Comparison of ENCODE assay signal across 8 mouse cellular contexts in the genomic region with DNA sequence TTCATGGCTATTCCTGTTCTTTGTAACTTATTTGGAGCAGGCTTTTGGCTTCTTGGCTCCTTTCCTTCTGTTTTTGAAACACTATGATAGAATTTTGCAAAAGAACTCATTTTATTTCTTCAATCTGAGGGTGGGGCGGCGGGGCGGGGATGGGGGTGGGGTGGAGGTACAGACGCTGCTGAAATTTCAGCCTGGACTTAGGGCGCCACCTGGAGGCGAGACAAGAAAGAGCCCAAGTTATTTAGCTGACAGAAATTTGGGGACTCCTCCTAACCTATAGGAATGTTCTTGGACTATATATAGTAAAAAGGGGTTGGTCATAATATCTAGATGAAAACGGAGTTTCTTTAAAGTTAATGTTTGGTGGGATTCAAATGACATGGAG. TPM values are rescaled to one million over a fixed set of nuclear protein-coding genes. Genes with fewer than 3 reads are reported as not detected.
DNase-seq lines count a peak whose midpoint lies in the region; ATAC-seq and TF ChIP-seq lines count a peak whose summit lies in the region.

No protein-coding gene starts in this region.

- no peaks in the 10 kb centered on the region for H3K9me3 ChIP-seq in heart, embryonic 16.5 days (replicated peaks; ENCODE audit: control insufficient read depth, low read length)

- DNase-seq in B cell, adult 2 months: peak; percentile 72 to 73
- peak; percentile 86 for DNase-seq in adipocyte (ENCODE audit: low spot score)
- DNase-seq in embryo, embryonic 10.5 days (ENCODE audit: low spot score): peak; percentile 72
- peak; percentile 16 to 74 for DNase-seq in layer of hippocampus, adult 2 months (ENCODE audit: low spot score in 2 of 2)
- DNase-seq in lung, adult 2 months: peak; percentile 50
- peak; percentile 59 for DNase-seq in retina, postnatal 1 day
- DNase-seq in urinary bladder, adult 2 months (ENCODE audit: low spot score): peak; percentile 67

- H3K4me1 ChIP-seq in heart, embryonic 16.5 days (ENCODE audit: control insufficient read depth, insufficient read depth, low read length): no peaks in the 10 kb centered on the region; the same call in 1 of the 2 replicates
- peaks cover 2% of the 10 kb centered on the region; the same call in 1 of the 2 replicates for H3K4me1 ChIP-seq in lung, adult 2 months (ENCODE audit: control insufficient read depth, insufficient read depth, low read length)

- H3K4me2 ChIP-seq in heart, embryonic 16.5 days (ENCODE audit: low read depth, low read length): peak overlapping the region; percentile 56

- no peaks in the 10 kb centered on the region for H3K27me3 ChIP-seq in heart, embryonic 16.5 days (ENCODE audit: control insufficient read depth, insufficient read depth, low read length)

- H3K4me3 ChIP-seq in heart, embryonic 16.5 days (ENCODE audit: low read length): peak overlapping the region; percentile 36
- peak overlapping the region; percentile 8; the same call in 1 of the 2 replicates for H3K4me3 ChIP-seq in layer of hippocampus, adult 2 months
- no peak overlapping the region for H3K4me3 ChIP-seq in lung, adult 2 months (replicated peaks; ENCODE audit: extremely low read depth, low read depth, low read length)

- no peak overlapping the region for H3K9ac ChIP-seq in heart, embryonic 16.5 days (ENCODE audit: low read length)

- TF ChIP-seq POLR2A in lung, adult 2 months (IDR thresholded peaks at IDR 0.05; ENCODE audit: borderline replicate concordance, extremely low read depth, low read depth, low read length): no peak

- ATAC-seq in heart, embryonic 16.5 days (replicated peaks; ENCODE audit: extremely low read depth, insufficient read depth, low FRiP score): no peak

- no peaks in the 10 kb centered on the region for H3K36me3 ChIP-seq in heart, embryonic 16.5 days (ENCODE audit: control insufficient read depth, insufficient read depth)

- no peak overlapping the region for H3K27ac ChIP-seq in heart, embryonic 16.5 days (ENCODE audit: low read length)
- no peak overlapping the region for H3K27ac ChIP-seq in layer of hippocampus, adult 2 months

- WGBS in heart, embryonic 16.5 days: 2% methylated on average over 7 of the region's 7 CpGs
- 1% methylated on average over 7 of the region's 7 CpGs for WGBS in lung, adult 2 months

- peak; percentile 93 for TF ChIP-seq CTCF in layer of hippocampus, adult 2 months (conservative IDR thresholded peaks at IDR 0.05)
- TF ChIP-seq CTCF in lung, adult 2 months (IDR thresholded peaks at IDR 0.05; ENCODE audit: insufficient read depth, low read length): peak; percentile 67

RNA-seq across cellular contexts. Expression of gene Tcaf3, which starts 14.0 kb away (rescaled TPM):
- polyA plus RNA-seq in heart, embryonic 16.5 days (2015; fragmentation: Nextera tagmentation; extraction: Ambion mirVana): 0.06 TPM in 1 of 2 replicates, not detected in the other
- total RNA-seq in layer of hippocampus, adult 2 months (2021): not detected
- polyA plus RNA-seq in lung, adult 2 months (2012; rRNA removed): not detected in 2 replicates
- polyA plus RNA-seq in urinary bladder, adult 2 months (2012; rRNA removed): not detected in 2 replicates

RNA-seq across cellular contexts. Expression of gene Olfr455, which starts 36.1 kb away (rescaled TPM):
- polyA plus RNA-seq in heart, embryonic 16.5 days (2015; fragmentation: Nextera tagmentation; extraction: Ambion mirVana): not detected in 2 replicates
- total RNA-seq in layer of hippocampus, adult 2 months (2021): not detected
- not detected in 2 replicates for polyA plus RNA-seq in lung, adult 2 months (2012; rRNA removed)
- polyA plus RNA-seq in urinary bladder, adult 2 months (2012; rRNA removed): 0.01 TPM in 1 of 2 replicates, not detected in the other
